Mouse (Mus musculus) embryonic fibroblast, embryonic 13.5 days (primary cell): ENCODE data around the gene Zfp518a.

Source experiments
- CTCF ChIP-seq: IDR thresholded peaks from 2 replicates; pipeline ENCODE4 v1.5.1; 2011; ENCODE audit warnings: mild to moderate bottlenecking, control low read depth, low read length, moderate library complexity, borderline replicate concordance; ENCODE audit not compliant: insufficient read depth
- POLR2A ChIP-seq: IDR thresholded peaks from 2 replicates; pipeline ENCODE4 v1.6.1; 2011; ENCODE audit warnings: low read depth, mild to moderate bottlenecking, control low read depth, low read length, moderate library complexity

DNA sequence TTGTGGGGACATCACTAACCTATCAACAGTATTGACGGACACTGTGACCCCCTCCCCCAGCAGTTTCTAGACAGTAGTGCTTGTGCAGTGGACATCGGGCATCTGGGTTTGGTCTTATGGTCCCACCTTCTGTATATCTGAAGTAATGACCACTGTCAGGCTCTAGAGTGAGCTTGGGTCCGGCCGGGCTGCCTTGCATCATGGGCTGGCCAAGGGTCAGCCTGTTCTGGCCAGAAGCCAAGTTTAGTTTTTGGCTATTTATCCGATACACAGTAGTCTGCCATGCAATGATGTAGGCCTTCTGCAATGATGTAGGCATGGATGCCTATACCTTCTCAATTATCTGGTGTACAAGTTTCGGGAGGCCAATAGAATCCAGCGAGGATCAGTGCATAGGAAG is 49.0 kb downstream of the Zfp518a start:
- TF ChIP-seq CTCF (no peak), POLR2A (no peak)
